Mouse (Mus musculus) embryonic fibroblast, embryonic 13.5 days (primary cell): ENCODE measurements around the gene Erbb3. TPM values are rescaled to one million over a fixed set of nuclear protein-coding genes. Genes with fewer than 3 reads are reported as not detected.
"Not testable (repeated sequence)": the region's sequence is repeated elsewhere in the genome, so short reads cannot be mapped to it uniquely, and the experiment has no call there.

Experiments used
- H3K27ac ChIP-seq: 2 replicates; pipeline ENCODE4 v1.5.1; 2012; ENCODE audit warnings: low read length, control low read depth, inconsistent platforms; ENCODE audit not compliant: insufficient read depth
- H3K4me1 ChIP-seq: 2 replicates; pipeline ENCODE4 v1.6.1; 2011; ENCODE audit warnings: low read length; ENCODE audit not compliant: control insufficient read depth, insufficient read depth
- H3K4me3 ChIP-seq: 2 replicates; pipeline ENCODE4 v1.5.1; 2011; ENCODE audit warnings: mild to moderate bottlenecking, control low read depth, low read length; ENCODE audit not compliant: insufficient read depth
- CTCF ChIP-seq: IDR thresholded peaks from 2 replicates; pipeline ENCODE4 v1.5.1; 2011; ENCODE audit warnings: mild to moderate bottlenecking, control low read depth, low read length, moderate library complexity, borderline replicate concordance; ENCODE audit not compliant: insufficient read depth
- POLR2A ChIP-seq: IDR thresholded peaks from 2 replicates; pipeline ENCODE4 v1.6.1; 2011; ENCODE audit warnings: low read depth, mild to moderate bottlenecking, control low read depth, low read length, moderate library complexity
- polyA plus RNA-seq: library from polyadenylated mRNA; stranded (reverse); fragments of >200 nt; gene quantifications from 2 replicates; pipeline ENCODE4 v1.2.4, GENCODE M21; 2011; ENCODE audit warnings: low read depth; ENCODE audit not compliant: missing spikeins, insufficient read length

Erbb3 gene
- polyA plus RNA-seq, 1 experiment: 0.70 TPM

GRCm38 (mm10) chr10:128565206-128565787 is 24.2 kb downstream of the Erbb3 start:
- no peak for TF ChIP-seq POLR2A
- no peak for TF ChIP-seq CTCF
- no peaks in the 10 kb centered on the region for H3K4me1 ChIP-seq
- H3K4me3 ChIP-seq: peak overlapping the region; percentile 83
- peak overlapping the region; percentile 72 for H3K27ac ChIP-seq

GRCm38 (mm10) chr10:128563544-128563943 is 25.9 kb downstream of the Erbb3 start:
- H3K4me3 ChIP-seq: peak overlapping the region; percentile 21
- no peaks in the 10 kb centered on the region for H3K4me1 ChIP-seq
- H3K27ac ChIP-seq: no peak overlapping the region
- TF ChIP-seq POLR2A (no peak), CTCF (no peak)

DNA sequence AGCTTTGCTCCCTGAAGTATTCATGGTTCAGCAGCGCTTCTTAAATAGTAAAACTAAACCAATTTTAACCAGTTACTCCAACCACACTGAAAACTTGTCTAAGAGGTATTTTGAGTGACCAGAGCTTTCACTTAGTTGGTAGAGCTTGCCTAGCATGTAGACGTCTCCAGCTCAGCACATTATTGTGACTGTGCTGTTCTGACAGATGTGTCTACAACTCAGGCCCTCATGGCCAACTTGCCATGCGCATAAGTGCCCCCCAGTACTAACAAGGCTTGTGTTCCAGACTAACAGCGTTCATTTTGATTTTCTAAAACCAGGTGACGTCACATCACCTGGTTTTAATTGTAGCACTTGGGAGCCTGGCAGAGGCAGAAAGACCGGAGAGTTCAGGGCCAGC is 32.5 kb downstream of the Erbb3 start:
- Histone ChIP-seq H3K4me1 (no peaks in the 10 kb centered on the region), H3K4me3 (no peak overlapping the region), H3K27ac (no peak overlapping the region)
- TF ChIP-seq POLR2A: no peak
- no peak for TF ChIP-seq CTCF

GRCm38 (mm10) chr10:128556286-128556685 is 33.2 kb downstream of the Erbb3 start:
- Histone ChIP-seq H3K4me1 (no peaks in the 10 kb centered on the region), H3K4me3 (no peak overlapping the region), H3K27ac (no peak overlapping the region)
- TF ChIP-seq CTCF (no peak), POLR2A (no peak)

GRCm38 (mm10) chr10:128555567-128555966 is 33.9 kb downstream of the Erbb3 start:
- H3K27ac ChIP-seq, H3K4me1 ChIP-seq, H3K4me3 ChIP-seq: not testable (repeated sequence)

DNA sequence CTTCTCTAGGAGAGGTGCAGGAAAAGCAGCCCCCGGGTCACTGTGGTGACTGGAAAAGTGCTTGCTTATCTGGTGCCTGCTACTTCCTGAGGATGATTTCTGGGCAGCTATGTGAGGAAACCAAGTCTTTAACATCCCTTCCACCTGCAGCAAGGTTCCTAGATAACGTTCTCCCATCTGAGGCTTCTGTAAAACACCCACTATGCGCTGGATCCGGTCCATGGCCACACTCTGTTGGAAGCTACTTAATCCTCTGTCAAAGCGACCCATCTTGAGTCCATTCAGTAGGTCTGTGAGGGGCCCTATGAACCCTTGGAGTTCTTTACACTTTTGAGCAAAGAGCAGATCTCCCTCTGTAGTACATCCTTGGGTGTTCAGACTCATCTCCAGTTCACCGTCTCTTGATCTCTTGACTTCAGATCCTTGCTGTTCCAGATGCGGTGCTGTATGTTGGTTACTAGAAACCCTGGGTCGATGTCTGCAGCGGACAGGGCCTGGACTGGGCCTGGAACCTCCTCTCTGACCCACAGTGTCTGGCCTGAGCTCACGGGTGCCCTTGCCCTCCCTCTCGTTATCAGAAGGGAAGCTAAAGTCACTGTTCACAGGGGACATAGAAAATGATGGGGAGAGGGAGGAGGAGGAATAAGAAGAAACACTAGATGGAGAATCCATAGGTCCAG is 39.2 kb downstream of the Erbb3 start:
- H3K27ac ChIP-seq, H3K4me3 ChIP-seq, H3K4me1 ChIP-seq: not testable (repeated sequence)

DNA sequence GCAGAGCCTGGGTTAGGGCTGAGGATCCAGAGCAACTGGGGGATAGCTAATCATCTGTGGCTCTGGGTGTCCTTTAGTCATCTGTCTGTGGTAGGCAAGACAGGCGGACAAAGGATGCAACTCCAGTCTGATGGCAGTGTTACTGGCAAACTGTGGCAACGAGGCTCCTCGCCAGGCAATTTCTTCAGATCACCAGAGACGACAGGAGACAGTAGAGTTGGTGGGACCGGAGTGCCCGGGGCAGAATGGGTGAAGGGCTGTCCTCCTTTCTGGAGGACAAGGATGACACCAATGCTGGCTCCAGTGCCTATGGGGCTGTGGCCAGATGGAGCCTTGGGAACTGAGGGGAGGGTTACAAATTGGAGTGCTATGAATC is 39.8 kb downstream of the Erbb3 start:
- H3K4me1 ChIP-seq, H3K4me3 ChIP-seq, H3K27ac ChIP-seq: not testable (repeated sequence)

- Histone ChIP-seq H3K27ac (peak within 1 kb of the TSS; percentile 92), H3K4me1 (peaks cover 2% of the 10 kb centered on the region; the same call in 1 of the 2 replicates), H3K4me3 (peak within 1 kb of the TSS; percentile 77)
- TF ChIP-seq CTCF: no peak
- peak; percentile 100 for TF ChIP-seq POLR2A
Observed at GRCm38 (mm10) chr10:128548947-128549681, 40.3 kb downstream of the Erbb3 start, which contains the start of gene Rpl41. Rpl41 (minus strand) TSS chr10:128549305.

DNA sequence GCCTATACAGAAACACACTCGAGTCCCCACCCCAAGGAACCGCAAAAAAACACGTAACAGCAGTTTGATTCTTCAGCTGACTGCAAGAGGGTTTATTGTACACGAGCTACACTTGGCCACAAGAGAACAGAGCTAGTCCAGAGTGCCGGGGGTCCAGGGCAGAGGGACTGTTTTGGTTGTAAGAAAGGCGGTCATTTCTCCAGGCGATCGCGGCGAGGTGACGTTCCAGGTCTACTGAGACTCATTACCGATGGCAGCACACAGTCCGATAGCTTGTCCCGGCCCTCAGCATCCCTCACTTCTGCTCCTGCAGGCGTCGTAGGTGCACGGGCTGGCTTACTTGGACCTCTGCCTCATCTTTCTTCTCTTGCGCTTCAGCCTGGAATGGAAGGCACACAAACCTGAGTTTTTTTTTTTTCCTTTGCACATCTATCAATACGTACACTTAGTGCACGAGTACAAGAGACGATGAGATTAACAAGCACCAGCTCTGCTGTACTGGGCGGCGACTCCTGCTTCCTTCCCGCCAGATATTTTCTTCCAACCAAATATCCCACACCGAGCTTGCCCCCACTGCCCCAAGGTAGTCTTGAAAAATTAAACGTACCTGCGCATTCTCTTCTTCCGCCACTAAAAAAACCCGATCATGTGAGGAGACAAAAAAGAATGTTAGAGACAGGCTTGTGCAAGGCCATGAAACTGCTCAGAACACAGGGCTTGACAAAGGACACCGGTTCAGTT is 41.2 kb downstream of the Erbb3 start:
- Histone ChIP-seq H3K4me3 (peak overlapping the region; percentile 77), H3K27ac (peak overlapping the region; percentile 92)
- not testable (repeated sequence) for H3K4me1 ChIP-seq
